Mouse (Mus musculus) T-helper 2 cell (primary cell): ENCODE data around the gene Tubg2.

ENCODE experiments used
- in situ Hi-C: fragments of 300-600 bp; cut with MboI, MseI; formaldehyde crosslinking; loops from one replicate; pipeline ENCODE4 v1.15.1; 2025; ENCODE audit warnings: high pct_unique_total_duplicates

Gene Tubg2

GRCm38 (mm10) chr11:101192646-101193045 lies 36.9 kb downstream of the Tubg2 start:
- in situ Hi-C loops, result loop anchor here (10.0 kb wide), 1 partner anchor 1862 kb away; no protein-coding TSS in a partner anchor

- in situ Hi-C loops, result loop anchor here (10.0 kb wide), 1 partner anchor 1862 kb away; no protein-coding TSS in a partner anchor
Measured at GRCm38 (mm10) chr11:101193076-101193475, 37.4 kb downstream of the Tubg2 start.

GRCm38 (mm10) chr11:101194137-101194536 lies 38.4 kb downstream of the Tubg2 start:
- in situ Hi-C loops, result loop anchor here (10.0 kb wide), 1 partner anchor 1861 kb away; no protein-coding TSS in a partner anchor

- in situ Hi-C loops, result loop anchor here (10.0 kb wide), 1 partner anchor 1860 kb away; no protein-coding TSS in a partner anchor
Measured at GRCm38 (mm10) chr11:101194643-101195042, 38.9 kb downstream of the Tubg2 start.

- in situ Hi-C loops, result loop anchor here (10.0 kb wide), 1 partner anchor 1860 kb away; no protein-coding TSS in a partner anchor
Measured at GRCm38 (mm10) chr11:101195101-101195500, 39.4 kb downstream of the Tubg2 start.

GRCm38 (mm10) chr11:101195571-101195970 lies 39.9 kb downstream of the Tubg2 start:
- in situ Hi-C loops, result loop anchor here (10.0 kb wide), 1 partner anchor 1859 kb away; no protein-coding TSS in a partner anchor

- in situ Hi-C loops, result loop anchor here (10.0 kb wide), 1 partner anchor 1859 kb away; no protein-coding TSS in a partner anchor
Measured at GRCm38 (mm10) chr11:101196175-101196574, 40.5 kb downstream of the Tubg2 start.

GRCm38 (mm10) chr11:101199555-101199954 lies 43.8 kb downstream of the Tubg2 start:
- in situ Hi-C loops, result loop anchor here (10.0 kb wide), 1 partner anchor 1855 kb away; no protein-coding TSS in a partner anchor

GRCm38 (mm10) chr11:101200986-101201385 lies 45.3 kb downstream of the Tubg2 start:
- in situ Hi-C loops, result no loop called here
